Mouse (Mus musculus): Measurements from ENCODE around the gene Gramd4. TPM values are rescaled to one million over a fixed set of nuclear protein-coding genes. Genes with fewer than 3 reads are reported as not detected.

Gramd4 gene
- polyA plus RNA-seq, 1 experiment, result 18.0 TPM

- Histone ChIP-seq H3K4me3 (ENCODE audit: insufficient read depth, low read length) (no peak overlapping the region), H3K4me1 (ENCODE audit: control insufficient read depth, insufficient read depth, low read length) (peaks cover 16% of the 10 kb centered on the region)
- TF ChIP-seq POLR2A (IDR thresholded peaks at IDR 0.05; ENCODE audit: low read depth, low read length), result no peak
- TF ChIP-seq CTCF (IDR thresholded peaks at IDR 0.05; ENCODE audit: borderline replicate concordance, insufficient read depth, low read length), result no peak
Measured at GRCm38 (mm10) chr15:86077934-86078333, 20.4 kb downstream of the Gramd4 start.

DNA sequence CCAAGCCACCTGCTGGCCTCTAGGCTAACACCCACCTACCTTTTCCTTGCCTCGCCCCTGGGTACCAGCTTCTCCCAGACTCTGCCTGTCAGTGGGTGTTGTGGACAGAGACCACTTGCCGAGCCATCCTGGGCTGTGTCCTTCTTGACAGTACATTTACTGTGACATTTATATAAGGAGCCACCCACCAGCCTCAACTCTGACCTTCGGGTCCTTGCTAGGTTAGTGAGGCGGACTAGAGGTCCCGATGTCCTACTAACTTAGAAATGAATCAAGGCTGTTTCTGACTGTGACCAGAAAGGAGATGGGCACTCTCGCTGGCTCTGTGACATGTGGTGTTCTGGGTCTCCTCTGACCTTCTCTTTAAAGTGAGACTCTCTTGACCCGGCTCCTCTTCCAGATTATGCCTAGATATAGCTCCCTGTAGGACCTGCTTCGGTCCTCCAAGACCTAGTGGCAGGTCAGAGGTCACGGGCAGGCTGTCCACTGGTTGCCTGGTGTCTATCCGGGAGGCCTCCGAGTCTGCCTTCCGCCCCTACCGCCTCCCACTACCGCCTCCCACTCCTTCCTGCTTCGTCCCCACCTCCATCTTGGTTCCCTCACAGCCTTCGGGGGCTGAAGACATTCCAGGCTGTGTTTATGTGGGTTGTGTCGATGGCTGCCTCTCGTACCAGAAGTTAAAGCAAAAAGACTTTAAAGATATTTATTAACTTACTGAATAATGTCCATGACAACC lies 21.2 kb downstream of the Gramd4 start:
- peak overlapping the region; percentile 68; the same call in 1 of the 2 replicates for H3K27ac ChIP-seq (ENCODE audit: insufficient read depth, low read length)
- H3K4me1 ChIP-seq (ENCODE audit: control insufficient read depth, insufficient read depth, low read length), result peaks cover 21% of the 10 kb centered on the region
- H3K4me3 ChIP-seq (ENCODE audit: insufficient read depth, low read length), result no peak overlapping the region
- no peak for TF ChIP-seq CTCF (IDR thresholded peaks at IDR 0.05; ENCODE audit: borderline replicate concordance, insufficient read depth, low read length)
- no peak for TF ChIP-seq POLR2A (IDR thresholded peaks at IDR 0.05; ENCODE audit: low read depth, low read length)

More at GRCm38 (mm10) chr15:86077934-86078333, 20.4 kb downstream of the Gramd4 start:
- H3K27ac ChIP-seq (ENCODE audit: insufficient read depth, low read length), result no peak overlapping the region

DNA sequence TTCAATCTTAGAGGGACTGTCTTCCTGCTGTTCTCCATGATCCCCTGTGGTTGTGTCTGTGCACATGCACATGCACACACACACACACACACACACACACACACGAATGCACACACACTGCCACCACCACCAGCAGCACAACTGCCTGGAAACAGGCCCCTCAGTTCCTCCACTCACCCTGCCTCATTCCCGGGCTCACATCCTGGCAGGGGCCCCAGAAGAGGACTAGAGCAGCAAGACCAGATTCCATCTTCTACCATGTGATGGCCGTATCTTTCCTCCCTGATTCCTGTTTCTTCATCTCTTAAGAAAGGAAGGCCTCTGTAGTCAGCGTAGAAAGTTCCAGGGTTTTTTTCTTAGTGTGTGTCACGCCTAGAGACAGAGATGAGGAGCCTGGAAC lies 22.0 kb downstream of the Gramd4 start:
- TF ChIP-seq CTCF (IDR thresholded peaks at IDR 0.05; ENCODE audit: borderline replicate concordance, insufficient read depth, low read length) (no peak), POLR2A (IDR thresholded peaks at IDR 0.05; ENCODE audit: low read depth, low read length) (no peak)
- Histone ChIP-seq H3K4me1 (ENCODE audit: control insufficient read depth, insufficient read depth, low read length) (peaks cover 21% of the 10 kb centered on the region), H3K4me3 (ENCODE audit: insufficient read depth, low read length) (no peak overlapping the region), H3K27ac (ENCODE audit: insufficient read depth, low read length) (peak overlapping the region; percentile 68)

- Histone ChIP-seq H3K27ac (ENCODE audit: insufficient read depth, low read length) (peak overlapping the region; percentile 68), H3K4me3 (ENCODE audit: insufficient read depth, low read length) (no peak overlapping the region), H3K4me1 (ENCODE audit: control insufficient read depth, insufficient read depth, low read length) (peaks cover 21% of the 10 kb centered on the region)
- no peak for TF ChIP-seq POLR2A (IDR thresholded peaks at IDR 0.05; ENCODE audit: low read depth, low read length)
- no peak for TF ChIP-seq CTCF (IDR thresholded peaks at IDR 0.05; ENCODE audit: borderline replicate concordance, insufficient read depth, low read length)
Measured at GRCm38 (mm10) chr15:86079876-86080275, 22.4 kb downstream of the Gramd4 start.

DNA sequence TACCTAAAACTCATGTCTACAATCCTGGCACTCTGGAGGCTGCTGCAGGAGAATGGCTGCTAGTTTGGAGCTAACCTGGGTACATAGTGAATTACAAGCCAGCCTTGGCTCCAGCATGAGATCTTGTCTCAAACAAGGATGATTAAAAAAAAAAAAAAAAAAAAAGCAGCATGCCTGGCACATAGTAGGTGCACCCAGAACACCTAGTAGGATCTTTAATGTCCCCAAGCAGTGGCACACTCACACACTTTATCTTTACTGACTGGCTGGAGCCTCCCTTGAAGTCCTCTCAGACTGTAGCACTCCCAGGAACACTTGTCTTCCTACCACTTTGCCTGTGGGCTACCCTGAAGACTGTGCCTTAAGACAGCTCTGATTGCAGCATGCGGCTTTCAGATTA lies 22.9 kb downstream of the Gramd4 start:
- peaks cover 21% of the 10 kb centered on the region for H3K4me1 ChIP-seq (ENCODE audit: control insufficient read depth, insufficient read depth, low read length)

GRCm38 (mm10) chr15:86081654-86082053 lies 24.2 kb downstream of the Gramd4 start:
- H3K27ac ChIP-seq (ENCODE audit: insufficient read depth, low read length), result peak overlapping the region; percentile 24; the same call in 1 of the 2 replicates
- peaks cover 21% of the 10 kb centered on the region for H3K4me1 ChIP-seq (ENCODE audit: control insufficient read depth, insufficient read depth, low read length)
- TF ChIP-seq POLR2A (IDR thresholded peaks at IDR 0.05; ENCODE audit: low read depth, low read length), result no peak
- TF ChIP-seq CTCF (IDR thresholded peaks at IDR 0.05; ENCODE audit: borderline replicate concordance, insufficient read depth, low read length), result no peak
- no peak overlapping the region for H3K4me3 ChIP-seq (ENCODE audit: insufficient read depth, low read length)

More for the DNA sequence above, 22.9 kb downstream of the Gramd4 start:
- TF ChIP-seq POLR2A (IDR thresholded peaks at IDR 0.05; ENCODE audit: low read depth, low read length), result no peak
- TF ChIP-seq CTCF (IDR thresholded peaks at IDR 0.05; ENCODE audit: borderline replicate concordance, insufficient read depth, low read length), result no peak
- H3K4me3 ChIP-seq (ENCODE audit: insufficient read depth, low read length), result no peak overlapping the region
- peak overlapping the region; percentile 68; the same call in 1 of the 2 replicates for H3K27ac ChIP-seq (ENCODE audit: insufficient read depth, low read length)

DNA sequence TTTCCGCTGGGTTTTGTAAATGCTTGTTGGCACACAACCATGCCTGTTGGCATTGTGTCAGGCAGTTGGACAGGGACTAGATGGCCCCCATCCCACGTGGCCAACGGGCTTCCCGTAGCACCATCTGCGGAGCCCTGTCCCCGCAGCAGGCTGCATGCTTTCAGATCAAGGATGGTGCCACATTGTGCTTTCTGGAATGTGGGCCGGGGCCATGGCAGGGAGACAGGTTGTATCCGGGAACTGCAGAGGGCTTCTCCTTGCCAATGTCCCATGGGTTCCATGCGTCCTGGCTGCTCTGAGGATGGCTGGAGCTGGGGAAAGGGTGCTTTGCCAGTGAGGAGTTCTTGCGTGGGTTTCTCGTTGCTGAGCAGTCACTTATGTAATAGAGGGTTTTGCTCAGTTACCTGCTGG lies 25.1 kb downstream of the Gramd4 start:
- Histone ChIP-seq H3K4me3 (ENCODE audit: insufficient read depth, low read length) (no peak overlapping the region), H3K4me1 (ENCODE audit: control insufficient read depth, insufficient read depth, low read length) (peaks cover 23% of the 10 kb centered on the region), H3K27ac (ENCODE audit: insufficient read depth, low read length) (peak overlapping the region; percentile 24; the same call in 1 of the 2 replicates)
- TF ChIP-seq POLR2A (IDR thresholded peaks at IDR 0.05; ENCODE audit: low read depth, low read length), result no peak
- TF ChIP-seq CTCF (IDR thresholded peaks at IDR 0.05; ENCODE audit: borderline replicate concordance, insufficient read depth, low read length), result no peak

DNA sequence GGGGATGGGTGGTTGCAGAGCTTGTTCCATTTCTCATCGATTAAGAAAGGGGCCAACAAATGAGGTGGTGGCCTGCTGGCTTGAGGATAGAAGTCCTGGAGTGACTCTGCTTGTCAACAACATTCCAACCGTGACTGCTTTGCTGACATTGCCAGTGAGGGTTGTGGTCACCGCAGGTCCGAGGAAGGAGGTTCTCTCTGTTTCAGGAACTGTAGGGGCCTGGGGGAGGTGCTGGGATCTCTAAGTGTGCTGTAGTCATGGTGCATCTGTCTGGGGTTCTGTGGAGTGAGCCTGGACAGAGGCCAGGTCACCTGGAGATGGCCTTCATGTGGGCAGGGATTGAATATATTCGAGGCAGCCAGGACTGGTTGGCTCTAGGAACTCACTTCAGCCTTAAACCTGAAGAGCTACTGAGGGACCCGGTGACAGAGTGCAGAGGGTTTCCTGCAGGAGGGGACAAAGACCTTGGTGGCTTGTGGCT lies 25.8 kb downstream of the Gramd4 start:
- peaks cover 23% of the 10 kb centered on the region for H3K4me1 ChIP-seq (ENCODE audit: control insufficient read depth, insufficient read depth, low read length)
- peak overlapping the region; percentile 14; the same call in 1 of the 2 replicates for H3K27ac ChIP-seq (ENCODE audit: insufficient read depth, low read length)
- TF ChIP-seq CTCF (IDR thresholded peaks at IDR 0.05; ENCODE audit: borderline replicate concordance, insufficient read depth, low read length), result no peak
- no peak for TF ChIP-seq POLR2A (IDR thresholded peaks at IDR 0.05; ENCODE audit: low read depth, low read length)
- H3K4me3 ChIP-seq (ENCODE audit: insufficient read depth, low read length), result no peak overlapping the region

- Histone ChIP-seq H3K4me1 (ENCODE audit: control insufficient read depth, insufficient read depth, low read length) (peaks cover 17% of the 10 kb centered on the region), H3K4me3 (ENCODE audit: insufficient read depth, low read length) (no peak overlapping the region), H3K27ac (ENCODE audit: insufficient read depth, low read length) (peak overlapping the region; percentile 67)
- TF ChIP-seq CTCF (IDR thresholded peaks at IDR 0.05; ENCODE audit: borderline replicate concordance, insufficient read depth, low read length) (peak; percentile 23; the same call in 1 of the 2 replicates), POLR2A (IDR thresholded peaks at IDR 0.05; ENCODE audit: low read depth, low read length) (no peak)
Measured at GRCm38 (mm10) chr15:86085301-86086225, 28.1 kb downstream of the Gramd4 start.

Measured in embryonic fibroblast, embryonic 13.5 days (primary cell).